Mouse (Mus musculus) heart, postnatal 14 days (tissue): ENCODE measurements around the gene Phactr2. TPM values are rescaled to one million over a fixed set of nuclear protein-coding genes. Genes with fewer than 3 reads are reported as not detected.
A peak's percentile ranks its signal among the peaks of the same experiment; 100 is the strongest.

Experiments
- DNase-seq, 2 experiments: peaks; one replicate each; pipeline ENCODE4 v3.0.0; 2021 to 2022
- intact Hi-C: fragments of 180-260 bp; cut with DNase I; formaldehyde crosslinking; loops from one replicate; pipeline ENCODE4 v1.15.1; 2025
- total RNA-seq, 2 experiments: library from RNA; stranded (reverse); gene quantifications; 2 replicates each; pipeline ENCODE4 v1.2.3; 2021

Phactr2 gene
- total RNA-seq, 2 experiments from 2014 or later, result 48.0 to 55.1 TPM

DNA sequence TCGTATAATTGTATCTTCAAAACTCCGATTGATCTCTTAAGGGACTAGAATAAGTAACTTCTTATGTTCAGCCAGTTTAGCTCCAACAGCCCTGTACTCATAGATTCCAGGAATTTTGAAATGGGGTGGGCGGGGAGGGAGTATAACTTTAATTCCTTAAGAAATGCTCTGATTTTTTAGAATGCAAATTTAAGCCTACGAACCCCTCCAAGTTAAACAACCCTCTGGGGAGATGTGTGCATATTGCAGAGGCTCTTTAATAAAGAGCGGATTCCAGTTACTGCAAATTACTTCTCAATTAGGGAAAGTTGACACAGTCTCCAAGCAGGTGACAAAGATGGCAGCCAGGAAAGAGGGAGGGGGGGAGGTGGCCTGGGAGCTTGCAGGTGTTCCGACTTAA, 138.4 kb downstream of the Phactr2 start:
- intact Hi-C loops, result no loop called here
- no peak for DNase-seq

DNA sequence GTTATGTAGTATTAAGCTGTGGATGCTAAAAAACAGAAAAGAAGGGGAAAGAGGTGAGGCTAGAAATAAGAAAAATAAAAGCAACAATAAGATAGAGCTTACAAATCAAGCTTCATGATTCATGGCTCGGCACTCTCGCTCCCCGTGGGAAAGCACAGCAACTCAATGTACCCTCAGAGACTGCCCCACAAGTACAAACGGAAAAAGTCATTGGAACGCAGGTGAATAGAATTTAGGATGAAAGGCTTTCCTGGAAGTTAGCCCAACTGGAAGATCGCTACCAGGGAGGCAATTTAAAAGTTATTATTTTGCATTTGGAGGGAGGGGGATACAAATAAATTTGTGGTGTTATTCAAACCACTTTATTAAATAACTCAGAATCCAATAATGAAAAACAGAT, 138.9 kb downstream of the Phactr2 start:
- DNase-seq, result no peak
- intact Hi-C loops, result no loop called here

DNA sequence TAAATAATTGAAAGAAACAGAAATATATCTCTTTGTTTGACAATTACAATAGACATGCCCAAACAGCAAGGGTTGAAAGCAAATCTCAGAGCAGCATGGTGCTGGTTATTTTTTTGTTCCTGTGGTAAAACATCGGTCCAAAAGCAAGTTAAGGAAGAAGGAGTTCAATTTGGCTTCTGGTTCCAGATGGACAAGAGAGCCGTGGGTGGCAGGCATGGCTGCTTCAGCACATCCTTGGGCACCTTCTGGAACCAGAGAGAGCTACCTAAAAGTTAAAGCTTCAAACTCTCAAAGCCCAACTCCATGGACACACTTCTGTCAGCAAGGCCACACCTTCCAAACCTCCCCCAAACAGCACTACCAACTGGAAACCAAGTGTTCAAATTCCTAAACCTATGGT, 140.4 kb downstream of the Phactr2 start:
- intact Hi-C loops, result no loop called here
- no peak for DNase-seq

DNA sequence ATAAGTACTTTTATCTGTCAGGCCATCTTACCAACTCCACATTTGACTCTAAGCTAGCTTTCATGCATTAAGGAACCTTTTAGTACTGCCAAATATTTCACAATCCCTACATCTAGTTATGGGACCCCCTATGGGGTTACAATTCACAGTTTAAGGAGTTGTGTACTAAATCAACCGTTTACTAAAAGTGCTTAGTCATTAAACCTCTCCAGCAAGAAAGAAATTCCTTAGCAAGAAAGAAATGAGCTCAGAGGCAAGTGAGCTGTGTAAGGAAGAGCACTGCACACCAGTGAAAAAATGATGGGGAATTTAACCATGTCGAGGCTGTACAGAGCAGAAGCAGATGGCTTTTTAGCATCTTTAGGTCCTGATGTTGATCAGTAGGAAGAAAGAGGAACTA, 141.2 kb downstream of the Phactr2 start:
- no peak for DNase-seq

DNA sequence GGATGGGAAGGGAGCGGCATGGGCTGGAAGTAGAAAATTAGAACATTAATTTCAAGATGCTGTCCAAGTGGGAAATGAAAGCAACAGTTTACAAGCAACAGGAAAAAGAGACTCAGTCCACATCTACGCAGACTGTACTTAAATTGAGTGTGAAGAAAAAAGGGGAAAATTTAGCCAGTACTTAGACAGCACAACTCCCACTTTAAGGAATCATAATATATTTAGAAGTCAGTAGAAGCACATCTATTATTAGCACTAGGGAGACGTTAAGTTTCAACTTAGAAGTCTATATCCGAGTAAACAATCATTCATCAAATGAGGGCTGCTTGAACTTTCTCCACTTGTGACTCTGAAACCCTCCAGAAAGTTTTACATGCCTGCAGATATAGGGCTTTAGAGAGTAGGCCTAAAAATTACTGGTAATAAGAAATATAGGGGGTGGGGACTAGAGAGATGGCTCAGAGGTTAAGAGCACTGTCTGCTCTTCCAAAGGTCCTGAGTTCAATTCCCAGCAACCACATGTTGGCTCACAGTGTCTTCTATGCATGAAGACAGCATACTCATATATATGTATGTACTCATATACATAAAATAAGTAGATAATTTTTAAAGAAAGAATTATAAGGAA, 142.7 kb downstream of the Phactr2 start:
- no peak for DNase-seq
- intact Hi-C loops, result no loop called here

More for the DNA sequence above, 141.2 kb downstream of the Phactr2 start:
- intact Hi-C loops, result no loop called here

DNA sequence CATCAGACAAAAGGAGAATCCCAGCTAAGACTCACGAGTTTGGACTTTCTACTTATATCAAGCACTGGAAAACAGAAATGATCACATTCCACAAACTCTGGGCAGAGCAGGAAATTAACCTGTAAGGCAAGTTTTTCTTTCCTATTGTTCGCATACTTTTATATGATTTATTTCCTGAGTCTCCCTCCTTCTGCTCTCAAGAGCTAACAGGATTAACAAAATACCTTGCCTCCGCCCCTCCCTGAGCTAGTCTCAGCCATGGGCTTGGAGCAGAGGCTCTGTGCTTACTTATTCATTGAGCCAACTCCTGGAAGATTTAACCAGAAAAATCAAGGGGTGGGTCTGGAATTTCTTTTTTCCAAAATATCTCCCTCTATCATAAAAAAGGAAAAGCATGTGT, 145.6 kb downstream of the Phactr2 start:
- DNase-seq, result no peak
- intact Hi-C loops, result loop anchor here (5.0 kb wide), 2 partner anchors 71 to 86 kb away; no protein-coding TSS in a partner anchor

DNA sequence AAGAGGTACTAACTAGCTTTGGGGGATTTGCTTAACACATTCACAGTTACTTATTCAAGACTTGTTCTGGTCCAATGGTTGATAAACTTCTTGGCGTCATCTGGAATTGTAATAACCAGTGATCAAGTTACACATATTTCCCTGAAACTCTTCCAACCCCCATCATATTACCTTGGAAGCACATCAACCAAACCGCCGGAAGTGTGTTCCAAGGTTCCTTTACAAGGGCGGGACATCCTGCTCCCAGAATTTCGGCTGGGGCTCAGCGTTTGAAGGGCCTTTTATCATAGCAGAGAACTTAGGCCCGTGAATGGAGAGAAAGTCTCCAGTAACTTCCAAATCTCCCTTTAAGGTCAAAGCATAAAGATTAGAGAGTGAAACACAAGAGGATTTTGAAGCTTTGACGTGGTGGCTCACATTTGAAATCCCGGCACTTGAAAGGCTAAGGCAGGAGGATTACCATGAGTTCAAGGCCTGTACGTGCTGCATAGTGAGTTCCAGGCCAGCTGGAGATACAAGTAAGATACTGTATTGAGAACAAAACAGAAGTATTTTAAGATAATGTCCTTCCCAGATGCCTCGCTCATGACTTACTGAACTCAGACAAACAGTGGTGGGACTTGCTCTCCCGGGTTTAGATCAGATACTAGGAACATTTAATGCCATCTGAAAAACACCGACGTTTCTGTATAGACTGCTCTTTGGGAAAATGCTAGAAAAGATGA, 147.9 kb downstream of the Phactr2 start:
- no peak for DNase-seq
- intact Hi-C loops, result loop anchor here (5.0 kb wide), 2 partner anchors 69 to 84 kb away; no protein-coding TSS in a partner anchor

DNA sequence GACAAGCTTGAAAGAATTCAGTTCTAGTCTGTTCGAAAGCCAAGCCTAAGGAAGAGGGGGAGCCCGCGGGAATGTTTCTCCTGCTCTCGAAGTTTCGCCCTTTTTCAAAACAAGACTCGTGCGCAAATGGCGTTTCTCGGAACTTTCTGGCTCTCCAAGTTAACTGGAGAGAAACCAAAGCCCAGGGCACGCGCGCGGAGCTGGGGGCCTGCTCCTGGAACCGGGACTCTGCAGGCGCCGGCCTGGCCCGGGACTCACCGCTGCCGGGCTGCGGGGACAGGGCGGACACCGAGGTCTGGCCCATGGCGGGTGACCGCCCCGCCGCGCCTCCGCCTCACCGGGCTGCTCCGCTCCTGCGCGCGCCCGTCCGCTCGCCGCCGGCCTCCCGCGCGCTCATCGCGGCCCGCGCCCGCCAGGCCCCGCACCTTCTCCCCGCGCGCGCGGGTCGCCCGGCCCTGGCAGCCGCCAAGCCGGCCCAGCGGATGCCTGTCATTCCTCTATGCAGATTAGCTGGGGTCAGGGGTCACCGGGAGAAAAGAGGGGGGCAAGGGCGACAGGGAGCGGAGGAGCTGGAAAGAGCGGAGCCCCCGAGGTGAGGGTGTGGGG, 150.3 kb downstream of the Phactr2 start:
- peak; percentile 79 to 85 for DNase-seq
- intact Hi-C loops, result loop anchor here (5.0 kb wide), 1 partner anchor 42 kb away; no protein-coding TSS in a partner anchor

DNA sequence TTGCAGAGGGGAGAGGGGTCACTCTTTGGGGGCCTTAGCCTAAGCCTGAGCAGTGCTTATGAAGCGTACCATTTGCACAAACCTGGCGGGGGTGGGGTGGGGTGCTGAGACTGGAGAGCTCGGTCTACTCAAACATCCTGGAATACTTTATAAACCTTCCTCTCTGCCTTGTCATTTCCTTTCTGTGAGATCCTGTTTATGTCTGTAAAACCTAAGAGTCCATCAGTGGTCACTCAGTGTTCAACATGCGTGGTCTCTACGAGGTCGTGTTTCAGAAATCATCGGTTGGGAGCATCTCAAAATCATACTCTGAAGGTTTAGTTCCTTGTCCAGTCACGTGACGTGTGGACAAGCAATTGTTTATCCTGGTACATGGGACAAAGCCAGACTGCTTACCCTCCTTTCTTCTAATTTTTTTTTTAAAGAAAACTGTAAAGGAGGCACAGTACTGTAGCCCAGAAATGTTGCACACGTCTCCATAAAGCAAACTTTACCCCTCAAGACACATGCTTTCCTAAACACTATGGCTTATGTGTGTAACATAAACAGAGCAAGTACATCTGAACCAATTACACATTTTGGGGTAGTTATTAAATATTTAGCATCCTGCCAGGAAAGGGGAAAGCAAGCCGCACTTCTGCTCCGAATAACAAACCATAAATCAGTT, 150.9 kb downstream of the Phactr2 start:
- intact Hi-C loops, result loop anchor here (5.0 kb wide), 1 partner anchor 41 kb away; no protein-coding TSS in a partner anchor
- DNase-seq, result peak in 1 of 2 experiments; percentile 21

DNA sequence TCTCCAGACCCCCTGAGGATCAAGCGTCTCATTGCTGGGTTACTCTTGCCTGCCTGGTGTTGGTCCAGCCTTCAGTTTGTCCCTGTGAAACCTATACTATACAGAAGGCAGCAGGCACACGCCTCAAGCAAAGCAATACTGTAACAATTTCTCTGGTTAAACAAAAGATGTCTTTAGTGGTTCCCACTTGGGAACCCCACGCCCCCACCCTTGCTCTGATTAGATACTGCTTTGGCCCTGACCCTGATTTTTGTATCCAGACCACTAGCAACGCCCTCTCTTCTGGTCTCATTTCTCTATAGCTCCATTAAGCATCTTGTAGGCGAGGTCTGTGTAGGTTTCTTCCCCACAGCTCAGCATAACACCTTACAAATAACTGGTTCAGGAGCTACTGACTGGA, 159.2 kb downstream of the Phactr2 start:
- DNase-seq, result no peak
- intact Hi-C loops, result no loop called here

DNA sequence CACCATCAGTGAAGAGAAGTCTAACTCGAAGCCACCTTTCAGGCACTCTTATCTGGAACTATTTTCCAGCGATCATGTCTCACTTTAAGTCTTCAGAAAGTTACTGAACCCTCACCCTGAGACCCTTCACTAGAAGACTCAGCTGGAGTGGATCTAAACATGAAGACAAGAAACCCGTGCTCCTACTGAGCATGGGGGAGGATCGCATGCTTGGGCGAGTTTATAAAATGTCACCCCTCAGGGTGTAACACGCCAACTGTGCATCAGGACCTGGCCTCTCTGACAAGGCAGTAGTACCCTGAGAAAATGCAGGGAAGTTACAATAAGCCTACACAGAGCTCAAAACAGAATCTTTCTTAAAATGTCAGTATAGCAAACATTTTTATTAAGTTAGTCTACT, 161.6 kb downstream of the Phactr2 start:
- no peak for DNase-seq
- intact Hi-C loops, result no loop called here

DNA sequence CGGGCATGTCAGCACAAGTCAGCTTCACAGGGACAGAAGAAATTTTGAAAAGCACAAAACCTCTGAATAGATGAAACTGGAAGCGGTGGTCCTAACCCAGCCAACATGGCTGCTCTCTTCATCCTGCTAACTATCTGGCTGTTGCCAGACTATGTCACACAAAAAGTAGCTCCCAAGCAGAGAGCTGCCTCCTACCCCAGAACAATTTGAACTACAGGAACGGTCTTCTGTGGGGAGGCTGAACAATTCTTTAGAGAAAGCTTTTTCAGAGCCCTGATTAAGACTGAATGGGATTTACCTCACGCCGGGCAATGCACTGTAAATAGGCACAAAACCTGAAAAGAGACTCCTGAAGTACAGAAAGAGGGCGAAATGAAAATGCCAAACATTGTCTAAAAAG, 162.6 kb downstream of the Phactr2 start:
- no peak for DNase-seq
- intact Hi-C loops, result no loop called here

DNA sequence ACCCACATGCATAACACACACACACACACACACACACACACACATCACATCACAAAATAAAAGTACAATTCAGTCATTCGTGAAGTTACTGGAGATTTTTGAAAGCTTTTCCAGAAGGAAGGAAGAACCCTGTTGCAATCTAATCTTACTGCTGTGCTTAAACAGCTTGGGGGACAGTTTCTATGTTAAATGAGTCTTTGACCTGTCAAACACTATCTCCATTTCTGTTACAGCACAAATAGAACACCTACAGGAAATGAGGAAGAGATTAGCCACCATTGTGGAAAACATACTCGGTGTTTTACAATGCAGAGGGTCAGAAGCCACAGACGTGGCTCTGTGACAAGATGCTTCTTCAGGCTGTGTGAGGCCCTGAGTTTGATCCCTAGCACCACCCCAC, 164.1 kb downstream of the Phactr2 start:
- no peak for DNase-seq
- intact Hi-C loops, result no loop called here

DNA sequence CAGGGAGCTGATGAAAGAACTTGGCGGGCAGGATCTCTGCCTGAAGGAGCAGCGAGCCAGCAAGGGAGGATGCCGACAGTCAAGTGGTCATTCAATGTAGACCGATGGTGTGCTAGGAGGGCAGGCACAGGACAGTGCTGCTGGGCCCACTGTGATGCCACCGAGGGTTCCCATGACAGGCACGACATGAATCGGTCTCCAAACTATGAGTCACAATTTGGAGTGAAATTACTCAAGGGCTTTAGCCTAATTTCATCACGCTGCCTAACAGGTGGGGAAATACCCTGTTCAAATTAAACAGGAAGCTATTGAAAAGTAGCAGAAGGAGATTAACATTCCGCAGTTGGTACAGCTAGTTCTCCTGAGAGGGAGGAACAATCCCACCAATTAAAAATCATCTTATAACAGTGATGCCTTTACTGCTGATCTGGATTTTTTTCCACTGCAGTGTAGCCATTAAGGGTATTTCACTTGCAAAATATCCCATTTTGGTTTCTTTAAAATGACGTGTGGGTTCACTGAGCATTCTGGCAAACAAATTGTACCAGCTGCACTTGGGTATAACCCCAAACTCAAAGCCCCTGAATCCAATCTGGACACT, 169.5 kb downstream of the Phactr2 start:
- DNase-seq, result no peak
- intact Hi-C loops, result no loop called here

DNA sequence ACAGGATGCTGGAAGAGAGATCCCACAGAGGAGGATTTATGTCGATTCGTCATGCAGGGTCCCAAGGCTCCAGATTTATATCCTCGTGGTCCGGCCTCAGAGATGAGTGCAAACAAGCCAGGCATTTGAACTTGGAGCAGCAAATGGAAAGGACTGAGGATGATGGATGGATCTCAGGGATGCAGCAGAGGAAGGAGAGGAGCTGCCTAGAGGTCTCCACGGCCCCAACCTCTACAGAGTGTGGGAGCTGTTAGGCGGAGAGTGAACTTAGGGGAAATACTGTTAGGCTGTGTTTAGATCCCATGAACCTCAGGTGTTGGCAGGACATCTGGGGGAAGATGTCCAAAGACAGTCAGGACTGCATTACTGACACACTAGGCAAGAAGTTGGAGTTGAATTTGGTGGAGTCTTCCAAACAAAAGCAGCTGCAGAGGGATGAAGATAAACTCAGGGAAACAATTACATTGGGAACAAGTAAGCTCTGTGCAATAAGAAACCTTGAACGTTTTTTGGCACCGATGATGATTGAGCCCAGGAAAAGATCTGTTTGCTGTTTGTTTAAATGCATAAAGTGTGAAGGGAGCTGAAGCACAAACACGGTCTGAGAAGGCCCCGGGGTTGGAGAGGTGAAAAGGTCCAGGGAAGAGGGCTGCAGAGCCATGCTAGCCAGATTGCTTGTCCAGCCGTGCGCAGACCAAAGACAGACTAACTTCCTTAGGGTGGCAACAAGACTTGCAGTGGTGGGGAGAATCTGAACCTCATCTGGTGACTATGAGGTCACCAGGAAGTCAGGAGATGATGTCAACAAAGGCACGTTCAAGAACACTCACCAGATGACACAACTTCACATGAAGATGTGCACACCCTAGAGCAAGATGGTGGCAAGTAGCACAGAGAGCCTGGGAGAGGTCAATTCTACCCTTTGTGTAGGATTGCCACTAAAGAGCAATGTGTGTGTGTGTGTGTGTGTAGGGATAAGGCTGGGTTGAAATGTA, 170.6 kb downstream of the Phactr2 start:
- DNase-seq, result no peak
- intact Hi-C loops, result no loop called here

DNA sequence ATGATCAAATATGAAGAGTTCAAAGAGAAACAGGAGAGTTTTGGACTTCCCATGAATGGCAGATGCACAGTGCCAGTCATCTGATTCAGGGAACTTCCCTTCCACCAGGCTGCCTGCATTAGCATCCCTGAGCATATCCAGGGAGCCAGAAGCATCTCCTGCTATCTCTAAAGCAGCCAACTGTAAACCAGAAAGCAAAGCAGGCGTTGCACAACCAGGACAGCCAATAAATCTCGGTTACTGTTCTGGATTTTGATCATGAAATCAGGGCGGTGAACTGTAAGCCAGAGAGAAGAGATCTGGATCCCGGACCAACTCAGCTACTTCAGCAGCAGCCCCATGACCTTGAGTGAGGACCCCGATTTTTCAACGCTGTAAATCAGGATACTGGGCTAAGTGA, 173.6 kb downstream of the Phactr2 start:
- intact Hi-C loops, result no loop called here
- DNase-seq, result no peak

DNA sequence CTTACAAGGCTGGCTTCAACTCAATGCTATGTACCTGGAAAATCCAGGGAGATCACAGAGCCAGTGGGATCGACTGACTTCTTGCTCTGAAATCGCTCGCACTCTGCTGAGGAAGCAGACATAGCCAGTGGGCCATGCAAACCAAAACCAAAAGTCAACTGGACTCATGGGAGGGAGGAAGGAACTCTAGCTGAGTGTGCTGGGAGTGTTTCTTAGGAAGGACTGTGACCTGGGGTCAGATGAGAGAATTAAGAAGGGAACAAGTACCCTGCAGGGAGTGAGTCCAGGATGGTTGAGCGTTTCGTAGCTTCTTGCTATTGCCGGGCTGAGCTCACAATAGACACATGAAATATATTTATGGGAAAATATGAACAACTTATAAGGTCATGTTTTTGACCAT, 174.0 kb downstream of the Phactr2 start:
- intact Hi-C loops, result no loop called here
- no peak for DNase-seq

DNA sequence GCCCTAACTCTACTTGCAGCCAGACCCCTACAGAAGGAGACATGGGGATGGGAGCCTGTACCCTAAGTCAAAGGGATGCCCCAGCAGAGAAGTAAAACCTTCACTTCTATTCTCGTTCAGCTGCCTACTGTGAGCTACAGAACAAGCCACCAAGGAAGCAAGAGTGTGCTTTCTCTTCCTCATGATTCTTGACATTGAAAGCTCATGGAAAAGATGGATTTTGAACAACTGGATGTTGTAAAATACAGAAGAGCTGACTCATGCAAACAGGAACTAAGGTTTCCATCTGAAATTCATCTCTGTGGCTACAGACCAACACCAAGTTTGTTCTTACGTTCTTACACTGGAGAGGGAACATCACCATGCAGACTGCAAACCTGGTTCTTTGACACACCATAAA, 179.3 kb downstream of the Phactr2 start:
- no peak for DNase-seq
- intact Hi-C loops, result no loop called here

DNA sequence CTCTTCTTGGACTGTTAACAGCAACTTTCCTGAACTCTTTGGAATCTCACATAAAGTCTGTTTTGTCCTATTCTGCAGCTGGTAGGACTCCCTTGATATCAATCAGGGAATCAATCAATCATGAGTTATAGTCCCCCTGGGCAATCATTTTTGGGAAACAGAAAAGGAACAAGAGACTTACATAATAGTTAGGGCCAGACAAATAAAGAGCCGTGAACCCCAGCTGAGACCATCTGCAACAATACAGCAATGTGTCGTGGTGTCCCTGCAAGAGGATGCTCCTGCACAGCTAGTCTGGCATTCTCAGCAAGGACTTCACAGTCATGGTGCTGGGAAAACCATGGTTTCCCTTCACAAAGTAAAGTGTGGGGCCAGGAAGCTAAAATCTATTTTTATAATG, 182.2 kb downstream of the Phactr2 start:
- intact Hi-C loops, result no loop called here

More for the DNA sequence above, 182.2 kb downstream of the Phactr2 start:
- DNase-seq, result no peak
